Mouse (Mus musculus): ENCODE measurements around the gene Olfr498. TPM values are rescaled to one million over a fixed set of nuclear protein-coding genes. Genes with fewer than 3 reads are reported as not detected.

Olfr498 gene
- not detected for polyA plus RNA-seq (2021)

DNA sequence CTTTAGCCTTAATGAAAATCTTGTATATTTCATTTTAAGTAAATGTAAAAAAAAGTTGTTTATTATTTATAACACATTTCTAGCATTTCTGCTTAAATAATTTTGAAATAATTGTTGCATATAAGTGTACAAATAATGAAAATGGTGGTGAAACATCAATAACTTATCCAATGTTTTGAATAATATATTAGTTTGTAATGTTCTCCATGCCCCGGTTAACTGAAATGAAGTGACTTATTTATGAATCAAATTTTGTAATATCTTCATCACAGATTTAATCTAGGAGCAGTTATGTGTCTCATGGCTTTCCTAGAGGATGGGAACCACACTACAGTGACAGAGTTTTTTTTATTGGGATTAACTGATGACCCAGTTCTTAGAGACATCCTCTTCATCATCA is at the start of gene Olfr498:
Gene Olfr498 (plus strand): TSS at position 301 of the 400 bp plus-strand sequence.
- POLR2A ChIA-PET, result no interaction called here
- ATAC-seq, result no peak
- DNase-seq (ENCODE audit: low read depth, low spot score), result no peak
- CTCF ChIA-PET, result no interaction called here
- TF ChIP-seq CTCF (IDR thresholded peaks at IDR 0.05), result no peak
- in situ Hi-C loops (cut with MboI; ENCODE audit: low pct_unique_long_range_greater_than_20kb), result loop anchor here (5.0 kb wide), 1 partner anchor 68 kb away; no protein-coding TSS in a partner anchor
- no peaks in the 10 kb centered on the region for H3K27me3 ChIP-seq

- ChIA-PET CTCF (no interaction called here), POLR2A (no interaction called here)
- no peaks in the 10 kb centered on the region for H3K27me3 ChIP-seq
- in situ Hi-C loops (cut with MboI; ENCODE audit: low pct_unique_long_range_greater_than_20kb), result no loop called here
- no peak for TF ChIP-seq CTCF (IDR thresholded peaks at IDR 0.05)
- no peak for DNase-seq (ENCODE audit: low read depth, low spot score)
- no peak for ATAC-seq
Observed at GRCm38 (mm10) chr7:108420121-108420520, 45.0 kb upstream of the Olfr498 start, which contains the start of gene Olfr497. TSS of gene Olfr497 (plus strand) at chr7:108420421.

Other genes with a start within 250 kb of the Olfr498 start
- gene Olfr488, start 207.0 kb upstream of the Olfr498 start, polyA plus RNA-seq (2021), result not detected
- not detected for gene Olfr490, start 176.4 kb upstream of the Olfr498 start, polyA plus RNA-seq (2021)
- not detected for gene Olfr491, start 151.9 kb upstream of the Olfr498 start, polyA plus RNA-seq (2021)
- gene Olfr492, start 141.7 kb upstream of the Olfr498 start, polyA plus RNA-seq (2021), result not detected
- gene Olfr493, start 118.3 kb upstream of the Olfr498 start, polyA plus RNA-seq (2021), result not detected
- not detected for gene Olfr494, start 100.0 kb upstream of the Olfr498 start, polyA plus RNA-seq (2021)
- not detected for gene Olfr495, start 72.2 kb upstream of the Olfr498 start, polyA plus RNA-seq (2021)
- gene Olfr497, start 44.9 kb upstream of the Olfr498 start, polyA plus RNA-seq (2021), result not detected
- gene Olfr502, start 59.7 kb downstream of the Olfr498 start, polyA plus RNA-seq (2021), result not detected
- not detected for gene Olfr503, start 79.2 kb downstream of the Olfr498 start, polyA plus RNA-seq (2021)
- gene Olfr504, start 100.5 kb downstream of the Olfr498 start, polyA plus RNA-seq (2021), result not detected
- not detected for gene Olfr506, start 145.5 kb downstream of the Olfr498 start, polyA plus RNA-seq (2021)
- gene Olfr507, start 156.5 kb downstream of the Olfr498 start, polyA plus RNA-seq (2021), result not detected
- gene Olfr508, start 164.7 kb downstream of the Olfr498 start, polyA plus RNA-seq (2021), result not detected
- not detected for gene Olfr509, start 186.6 kb downstream of the Olfr498 start, polyA plus RNA-seq (2021)
- not detected for gene Olfr510, start 201.1 kb downstream of the Olfr498 start, polyA plus RNA-seq (2021)
- not detected for gene Olfr512, start 248.0 kb downstream of the Olfr498 start, polyA plus RNA-seq (2021)